Mouse (Mus musculus) spleen, adult 2 months (tissue): ENCODE data around the gene Stk19.
"Not testable (repeated sequence)": the region's sequence is repeated elsewhere in the genome, so short reads cannot be mapped to it uniquely, and the experiment has no call there.

Experiments
- CTCF ChIP-seq: fragments of 200-500 bp; IDR thresholded peaks from 2 replicates; pipeline ENCODE4 v1.5.1; 2011; ENCODE audit warnings: mild to moderate bottlenecking, inconsistent platforms; ENCODE audit not compliant: insufficient read depth, insufficient read length, insufficient replicate concordance; ENCODE audit errors: extremely low read depth
- POLR2A ChIP-seq: fragments of 200-500 bp; IDR thresholded peaks from 2 replicates; pipeline ENCODE4 v1.6.1; 2011; ENCODE audit warnings: low read depth, low read length, inconsistent platforms

- not testable (repeated sequence) for TF ChIP-seq CTCF, POLR2A
Measured at GRCm38 (mm10) chr17:34802756-34803155, 34.0 kb downstream of the Stk19 start.
